Mouse (Mus musculus): ENCODE results near the gene Pdxk.
A peak's percentile ranks its signal among the peaks of the same experiment; 100 is the strongest.
"Not testable (repeated sequence)": the region's sequence is repeated elsewhere in the genome, so short reads cannot be mapped to it uniquely, and the experiment has no call there.

The Pdxk gene

DNA sequence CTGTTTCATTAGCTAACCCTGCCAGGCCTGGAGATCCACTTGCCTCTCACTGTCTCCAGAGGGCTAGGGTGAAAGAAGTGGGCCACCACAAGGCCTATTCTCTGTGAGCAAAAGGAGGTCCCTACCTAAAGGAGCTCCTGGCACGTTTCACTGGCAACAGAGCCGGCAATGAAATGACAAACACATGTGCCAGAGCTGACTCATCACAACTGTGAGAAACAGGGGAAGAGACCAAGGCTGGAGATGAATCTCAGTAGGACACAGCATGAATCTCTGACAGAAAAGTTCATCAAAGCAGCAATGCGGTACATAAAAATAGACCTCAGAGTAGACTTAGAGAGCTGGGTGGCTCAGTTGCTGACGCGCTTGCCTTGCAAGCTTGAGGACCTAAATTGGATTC, 46.9 kb downstream of the Pdxk start:
- peak; percentile 73 for DNase-seq

DNA sequence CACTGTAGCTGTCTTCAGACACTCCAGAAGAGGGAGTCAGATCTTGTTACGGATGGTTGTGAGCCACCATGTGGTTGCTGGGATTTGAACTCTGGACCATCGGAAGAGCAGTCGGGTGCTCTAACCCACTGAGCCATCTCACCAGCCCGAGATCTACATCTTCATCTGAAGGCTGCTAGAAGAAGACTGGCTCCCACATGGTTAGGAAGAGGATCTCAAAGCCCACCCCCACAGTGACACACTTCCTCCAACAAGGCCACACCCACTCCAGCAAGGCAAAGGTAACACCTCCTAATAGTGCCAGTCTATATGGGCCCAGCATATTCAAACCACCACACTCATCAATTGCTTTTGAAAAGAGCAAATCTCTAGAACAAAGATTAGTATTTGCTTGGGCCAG, 49.8 kb downstream of the Pdxk start:
- not testable (repeated sequence) for DNase-seq

DNA sequence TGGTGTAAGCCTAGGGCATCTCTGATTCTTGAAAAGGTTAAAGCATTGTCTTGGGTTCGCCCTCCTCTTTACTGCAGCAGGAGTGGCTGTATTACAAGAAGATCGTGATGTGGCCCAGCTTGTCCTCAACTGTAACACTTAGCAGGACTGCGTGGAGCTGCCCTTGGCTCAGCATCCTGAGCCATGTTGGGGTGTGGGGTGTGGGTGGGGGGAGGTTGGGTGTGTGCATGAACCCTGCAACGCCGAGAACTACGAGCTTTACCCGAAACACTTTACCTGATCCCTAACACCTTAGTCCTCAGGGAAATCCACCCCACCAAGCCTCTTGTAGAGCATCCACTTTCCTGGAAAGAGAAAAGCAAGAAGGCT, 51.6 kb downstream of the Pdxk start:
- no peak for DNase-seq

DNA sequence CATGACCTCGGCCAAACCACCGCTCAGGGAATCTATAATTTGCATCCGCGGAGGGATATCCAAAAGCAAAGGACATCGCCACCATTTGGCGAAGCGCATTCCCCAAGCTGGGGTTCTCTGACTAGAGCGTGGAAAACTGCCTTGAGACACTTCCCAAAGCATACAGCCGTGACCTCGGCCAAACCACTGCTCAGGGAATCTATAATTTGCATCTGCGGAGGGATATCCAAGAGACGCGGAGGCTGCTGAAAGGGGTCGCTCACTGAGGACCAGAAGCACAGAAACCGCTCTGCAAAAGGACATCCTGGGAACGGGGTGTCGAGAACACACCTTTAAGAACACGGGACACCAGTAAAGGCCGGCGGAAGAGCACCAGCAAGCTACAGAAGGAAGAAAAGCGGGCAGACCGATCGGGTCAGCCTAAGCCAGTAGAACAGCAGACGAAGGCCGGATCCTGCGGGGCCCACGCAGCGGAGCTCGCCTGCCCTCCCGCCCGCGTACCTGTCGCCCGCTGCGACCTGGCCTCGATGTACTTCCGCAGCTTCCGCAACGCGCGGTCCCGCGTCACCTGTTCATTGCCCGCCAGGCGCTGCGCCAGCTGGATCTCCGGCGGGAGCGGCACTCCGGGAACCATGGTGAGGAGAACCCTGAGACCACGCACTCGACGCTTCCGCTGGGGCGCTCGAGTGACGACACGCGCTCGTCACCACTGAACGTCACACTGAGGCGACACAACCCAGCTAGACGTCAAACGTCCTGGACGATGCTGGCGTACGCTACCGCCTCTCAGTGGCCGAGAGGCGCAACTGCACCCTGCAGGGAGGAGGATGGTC, 52.2 kb downstream of the Pdxk start, which contains the start of gene Rrp1:
TSS of gene Rrp1 (minus strand) at position 725 of the 833 bp plus-strand sequence.
- DNase-seq = peak; percentile 96

GRCm38 (mm10) chr10:78411851-78412250, 52.9 kb downstream of the Pdxk start:
- no peak for DNase-seq

DNA sequence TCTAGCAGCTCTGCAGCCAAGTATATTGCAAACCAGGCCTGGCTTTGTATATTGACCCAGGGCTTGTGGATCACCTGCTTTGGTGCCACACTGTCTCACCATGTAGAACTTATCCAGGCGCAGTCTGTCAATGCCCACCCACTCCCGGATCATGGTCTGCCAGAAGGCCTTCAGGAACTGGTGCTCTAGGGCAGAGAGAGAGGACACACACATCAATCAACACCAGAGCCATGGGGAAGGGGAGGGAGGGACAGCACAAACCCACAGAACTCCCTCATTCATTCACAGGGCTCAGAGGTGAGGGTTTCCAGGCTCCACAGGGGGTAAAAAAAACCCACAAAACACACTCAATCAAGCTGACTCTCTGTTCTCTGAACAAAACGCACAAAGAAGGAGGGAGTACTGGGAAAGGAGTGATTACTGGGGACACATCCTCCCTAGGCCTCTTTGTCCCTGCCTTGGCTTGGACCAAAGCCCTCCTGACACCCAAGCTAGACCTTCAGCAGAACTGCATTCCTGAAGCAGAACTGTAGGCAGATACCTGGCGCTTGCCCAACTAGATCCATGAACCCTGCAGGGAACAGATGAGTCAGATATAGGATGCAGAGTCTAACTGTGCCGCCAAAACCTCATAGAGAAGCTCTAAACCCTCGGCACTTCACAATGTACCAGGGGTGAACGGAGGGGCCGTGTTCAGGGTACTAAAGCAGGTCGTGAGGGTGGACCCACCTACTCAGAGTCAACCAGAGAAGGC, 55.6 kb downstream of the Pdxk start:
- DNase-seq = no peak

DNA sequence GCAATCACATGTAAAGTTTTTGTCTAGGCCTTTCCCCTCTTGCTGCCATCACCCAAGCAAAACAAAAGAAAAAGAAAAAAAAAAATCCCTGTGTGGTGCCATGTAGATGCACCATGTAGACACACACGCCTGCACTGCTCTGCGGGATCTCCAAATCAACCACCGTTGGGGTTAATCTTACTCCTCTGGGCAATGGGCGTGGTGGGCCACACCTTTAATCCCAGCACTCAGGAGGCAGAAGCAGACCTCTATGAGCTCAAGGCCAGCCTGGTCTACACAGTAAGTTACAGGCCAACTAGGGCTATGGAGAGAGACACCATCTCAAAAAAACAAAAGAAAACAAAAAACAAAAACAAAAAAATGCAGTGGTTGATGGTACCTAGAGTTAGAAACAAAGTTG, 57.6 kb downstream of the Pdxk start:
- no peak for DNase-seq

DNA sequence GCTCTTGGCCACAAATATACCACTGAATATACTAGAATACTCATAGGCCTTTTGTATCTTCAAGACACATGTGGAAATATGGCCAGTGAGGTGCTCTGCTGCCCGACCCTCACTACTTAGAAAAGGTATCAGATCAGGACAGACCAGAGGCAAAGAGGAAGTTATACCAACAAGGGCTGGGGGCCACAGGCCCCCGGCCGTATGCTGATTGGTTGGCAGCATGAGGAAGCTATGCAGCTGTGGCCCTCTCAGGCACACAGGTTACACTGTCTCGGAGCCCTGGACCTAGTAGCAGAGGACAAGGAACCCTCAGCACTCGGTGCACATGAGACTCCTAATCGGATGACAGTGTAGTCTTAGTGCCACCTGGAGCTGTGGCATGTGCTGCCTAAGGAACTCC, 58.6 kb downstream of the Pdxk start:
- DNase-seq = no peak

DNA sequence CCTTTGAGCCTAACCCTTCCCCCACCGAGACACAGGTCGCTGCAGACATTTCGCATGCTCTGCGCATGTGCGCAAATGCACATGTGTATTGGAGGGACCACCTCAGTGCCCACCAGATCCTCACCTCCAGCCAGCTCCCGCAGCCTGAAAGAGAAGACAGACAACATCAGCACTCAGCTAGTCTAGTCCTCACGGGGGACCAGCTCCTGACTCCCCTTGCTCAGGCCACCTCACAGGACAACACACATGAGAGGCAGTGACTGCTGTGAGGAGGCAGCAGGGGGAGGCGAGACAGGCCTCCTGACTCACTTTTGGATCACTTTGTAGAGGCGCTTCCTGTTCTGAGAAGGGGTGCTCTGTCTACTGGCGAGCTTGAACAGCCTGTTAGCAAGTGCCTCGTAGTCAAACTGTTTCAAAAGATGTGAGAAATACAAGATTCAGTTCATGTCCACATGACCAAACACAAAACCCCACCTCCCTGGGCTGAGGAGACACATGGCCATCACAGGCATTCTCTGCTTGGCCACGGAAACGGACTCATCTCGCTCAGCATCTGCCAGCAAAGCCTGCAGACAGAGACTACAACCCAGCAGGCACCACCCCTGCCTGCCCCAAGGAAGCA, 62.4 kb downstream of the Pdxk start:
- no peak for DNase-seq

DNA sequence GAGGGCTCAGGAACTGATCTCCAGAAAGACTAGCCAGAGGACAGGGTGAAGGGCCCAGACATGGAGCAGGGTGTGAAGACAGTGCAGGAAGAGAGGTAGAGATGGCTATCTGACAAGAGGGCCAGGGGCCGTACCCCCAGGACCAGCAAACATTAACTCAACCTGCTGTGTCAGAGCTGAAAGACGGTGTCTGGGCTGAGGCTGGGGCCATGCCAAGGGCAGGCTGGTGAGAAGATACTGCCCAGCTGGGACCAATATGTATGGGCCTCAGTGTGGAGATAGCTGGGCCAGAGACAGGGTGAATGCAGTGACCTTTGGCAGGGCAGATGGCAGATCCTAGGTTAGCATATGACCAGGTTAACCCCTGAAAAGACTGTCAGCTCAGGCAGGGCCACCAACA, 63.6 kb downstream of the Pdxk start:
- DNase-seq = no peak

- no peak for DNase-seq
These were observed 65.6 kb downstream of the Pdxk start for GRCm38 (mm10) chr10:78399090-78399657.

DNA sequence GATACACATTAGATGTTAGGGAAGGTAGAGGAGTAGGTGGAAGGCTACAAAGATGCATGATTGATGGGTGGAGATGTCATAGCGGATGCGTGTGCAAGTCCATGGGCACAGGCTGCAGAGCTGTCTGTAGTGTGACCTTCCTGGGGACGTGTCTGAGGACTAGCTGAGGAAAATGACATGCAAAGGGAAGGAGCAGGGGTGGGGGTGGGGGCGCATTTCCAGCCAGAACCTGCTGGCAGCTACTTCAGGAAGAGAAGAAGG, 68.2 kb downstream of the Pdxk start:
- DNase-seq = no peak

DNA sequence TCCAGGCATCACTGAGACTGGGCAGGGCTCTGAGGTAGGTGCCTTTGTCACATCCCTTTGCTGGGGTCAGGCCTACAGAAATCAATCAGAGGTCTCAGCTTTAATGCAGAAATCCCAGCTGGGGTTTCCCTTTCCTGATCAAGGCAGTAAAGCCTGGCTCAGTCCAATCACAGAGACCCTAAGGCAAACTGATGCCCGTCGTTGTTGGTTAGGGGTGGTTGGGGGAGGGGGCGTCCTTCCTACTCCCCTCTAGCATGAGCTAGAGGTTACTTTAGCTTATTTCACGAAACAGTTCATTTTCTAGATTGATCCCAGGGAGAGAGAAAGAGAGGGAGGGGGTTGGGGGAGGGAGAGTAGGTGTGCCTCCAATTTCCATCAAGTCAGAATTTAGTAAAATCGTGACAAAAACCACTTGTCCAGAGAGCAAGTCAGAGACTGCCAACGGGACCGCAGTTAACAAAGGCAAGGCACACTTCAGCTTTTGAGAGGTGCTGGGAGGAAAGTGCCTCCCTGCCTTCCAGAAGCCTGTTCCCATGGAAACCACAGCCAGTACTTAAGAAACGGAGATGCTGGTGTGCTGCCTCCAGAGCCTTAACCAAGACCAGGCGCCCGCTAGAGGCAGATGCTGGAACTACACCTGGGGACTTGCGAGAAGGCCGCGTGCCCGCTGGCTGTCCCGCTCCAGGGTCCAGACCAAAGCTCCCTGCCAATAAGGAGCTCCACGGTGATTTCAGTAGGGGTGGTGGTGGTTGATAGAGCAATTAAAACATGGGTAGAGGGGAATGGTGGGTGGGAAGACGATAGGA, 68.8 kb downstream of the Pdxk start:
- peak; percentile 96 for DNase-seq

DNA sequence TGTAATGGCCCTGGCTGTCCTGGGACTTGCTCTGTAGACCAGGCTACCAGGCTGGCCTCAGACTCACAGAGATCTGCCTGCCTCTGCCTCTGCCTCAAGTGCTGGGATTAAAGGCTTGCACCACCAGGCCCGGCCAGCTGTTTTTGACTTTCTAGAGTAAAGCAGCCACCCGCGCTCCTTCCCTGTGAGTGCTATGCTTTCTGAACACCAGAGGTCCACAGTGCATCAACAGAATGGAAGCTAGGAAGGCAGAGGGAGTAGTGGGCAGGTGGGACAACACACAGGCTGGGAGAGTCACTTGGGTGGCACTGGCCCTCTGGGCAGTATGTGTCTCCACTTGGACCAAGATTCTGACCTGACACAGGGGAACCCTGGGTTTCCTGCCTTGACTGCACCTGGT, 69.4 kb downstream of the Pdxk start:
- no peak for DNase-seq

DNA sequence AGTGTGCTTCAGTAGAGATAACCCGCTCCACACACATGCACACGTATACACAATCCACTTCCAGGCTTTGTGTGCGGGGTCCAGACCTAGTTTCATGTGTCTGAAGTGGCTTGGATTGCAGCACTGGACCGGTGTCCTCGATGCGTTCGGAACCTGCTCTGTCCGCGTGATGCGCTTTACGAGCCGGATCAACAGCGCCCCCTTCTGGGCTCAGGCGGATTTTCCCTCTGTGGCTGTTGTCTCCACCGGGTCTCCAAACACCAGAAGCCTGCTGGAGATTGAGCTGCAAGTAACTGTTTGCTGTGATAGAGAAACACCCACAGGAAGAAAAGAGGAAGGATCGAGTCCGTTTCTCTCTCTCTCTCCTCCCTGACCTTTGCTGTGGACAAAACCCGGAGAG, 72.7 kb downstream of the Pdxk start:
- peak; percentile 82 for DNase-seq

GRCm38 (mm10) chr10:78390982-78391470, 73.7 kb downstream of the Pdxk start:
- no peak for DNase-seq

- DNase-seq = peak; percentile 75
These were observed 76.4 kb downstream of the Pdxk start for GRCm38 (mm10) chr10:78388216-78388980.
